Comparison of ENCODE assay signal across 17 mouse cellular contexts in genomic region chr9:45487179-45487801, GRCm38 (mm10).
A peak's percentile ranks its signal among the peaks of the same experiment; 100 is the strongest.
DNase-seq lines count a peak whose midpoint lies in the region; ATAC-seq and TF ChIP-seq lines count a peak whose summit lies in the region.
"Had no signal": no experiment of that assay in that cellular context is flagged by ENCODE, and none has a peak within 500 bp of the region (broad histone marks: within the 10 kb centered on the region; RNA-seq: fewer than 3 reads in every experiment).

No protein-coding gene starts in this region.

- H3K9ac ChIP-seq in forebrain, embryonic 16.5 days (replicated peaks; ENCODE audit: low read depth, low read length): no peak overlapping the region
- no peak overlapping the region for H3K9ac ChIP-seq in forebrain, embryonic 11.5 days (ENCODE audit: low read length)
- H3K9ac ChIP-seq: heart, embryonic 13.5 days; limb, embryonic 13.5 days had no signal

- H3K4me1 ChIP-seq in forebrain, embryonic 16.5 days (replicated peaks; ENCODE audit: control insufficient read depth, insufficient read depth, low read length): no peaks in the 10 kb centered on the region
- H3K4me1 ChIP-seq in forebrain, embryonic 11.5 days (replicated peaks; ENCODE audit: control insufficient read depth, insufficient read depth, low read length): no peaks in the 10 kb centered on the region
- H3K4me1 ChIP-seq in cerebellum, adult 2 months (ENCODE audit: control insufficient read depth, insufficient read depth, low read length): peaks cover 10% of the 10 kb centered on the region
- no peaks in the 10 kb centered on the region for H3K4me1 ChIP-seq in heart, embryonic 10.5 days
- H3K4me1 ChIP-seq: heart, embryonic 13.5 days; limb, embryonic 13.5 days had no signal

- DNase-seq in forebrain, embryonic 11.5 days (ENCODE audit: low spot score): no peak
- DNase-seq in layer of hippocampus, adult 8-10 months (ENCODE audit: low spot score in 2 of 2): peak; percentile 43 to 66
- no peak for DNase-seq in layer of hippocampus, adult 9-10 months (ENCODE audit: low spot score)
- peak in 1 of 2 experiments; percentile 45 for DNase-seq in cerebellum, adult 2 months
- DNase-seq in layer of hippocampus, adult 9-11 months: peak; percentile 85
- no peak for DNase-seq in thymus, adult 18-20 months
- DNase-seq in heart, embryonic 10.5 days (ENCODE audit: low spot score): no peak
- DNase-seq: adrenal gland, postnatal 14 days; gastrocnemius, postnatal 25 days; lung, adult 18-20 months; midbrain, embryonic 14.5 days; retina, postnatal 1 day had no signal

- TF ChIP-seq CTCF in cerebellum, adult 2 months (IDR thresholded peaks at IDR 0.05; ENCODE audit: borderline replicate concordance, insufficient read depth, low read depth, low read length): no peak

- no peaks in the 10 kb centered on the region for H3K27me3 ChIP-seq in forebrain, embryonic 16.5 days (replicated peaks; ENCODE audit: control insufficient read depth, insufficient read depth, low read length)
- no peaks in the 10 kb centered on the region for H3K27me3 ChIP-seq in forebrain, embryonic 11.5 days (ENCODE audit: control insufficient read depth, insufficient read depth, low read length)
- no peaks in the 10 kb centered on the region for H3K27me3 ChIP-seq in cerebellum, adult 2 months (ENCODE audit: control insufficient read depth, insufficient read depth, low read length)
- H3K27me3 ChIP-seq in heart, embryonic 10.5 days (ENCODE audit: insufficient read depth, poor library complexity, severe bottlenecking): 0 out of 2 replicates have a peak, but pooled peaks cover 4% of the 10 kb centered on the region
- H3K27me3 ChIP-seq: limb, embryonic 13.5 days had no signal

- H3K4me3 ChIP-seq in forebrain, embryonic 16.5 days (replicated peaks; ENCODE audit: low read length): no peak overlapping the region
- no peak overlapping the region for H3K4me3 ChIP-seq in forebrain, embryonic 11.5 days (ENCODE audit: low read depth, low read length)
- no peak overlapping the region for H3K4me3 ChIP-seq in cerebellum, adult 2 months (replicated peaks; ENCODE audit: insufficient read depth, low read depth, low read length)
- no peak overlapping the region for H3K4me3 ChIP-seq in heart, embryonic 10.5 days
- H3K4me3 ChIP-seq: embryonic facial prominence, embryonic 10.5 days; heart, embryonic 13.5 days; limb, embryonic 13.5 days had no signal

- no peaks in the 10 kb centered on the region for H3K9me3 ChIP-seq in forebrain, embryonic 16.5 days (ENCODE audit: control insufficient read depth, low read length)
- no peaks in the 10 kb centered on the region for H3K9me3 ChIP-seq in forebrain, embryonic 11.5 days (ENCODE audit: control insufficient read depth, low read length)
- H3K9me3 ChIP-seq in heart, embryonic 10.5 days: no peaks in the 10 kb centered on the region
- H3K9me3 ChIP-seq: embryonic facial prominence, embryonic 10.5 days; heart, embryonic 13.5 days; limb, embryonic 13.5 days had no signal

- TF ChIP-seq POLR2A in cerebellum, adult 2 months (IDR thresholded peaks at IDR 0.05; ENCODE audit: borderline replicate concordance, insufficient read depth, low read length): no peak

- WGBS in forebrain, embryonic 16.5 days: 60% methylated on average over 12 of the region's 12 CpGs
- 78% methylated on average over 12 of the region's 12 CpGs for WGBS in forebrain, embryonic 11.5 days
- 60% methylated on average over 12 of the region's 12 CpGs for WGBS in cerebellum, adult 2 months
- WGBS in heart, embryonic 10.5 days: 81% methylated on average over 12 of the region's 12 CpGs

- H3K36me3 ChIP-seq in forebrain, embryonic 16.5 days (ENCODE audit: control insufficient read depth, insufficient read depth): no peaks in the 10 kb centered on the region
- no peaks in the 10 kb centered on the region for H3K36me3 ChIP-seq in forebrain, embryonic 11.5 days (ENCODE audit: control insufficient read depth, insufficient read depth, low read length)
- no peaks in the 10 kb centered on the region for H3K36me3 ChIP-seq in heart, embryonic 10.5 days
- H3K36me3 ChIP-seq: embryonic facial prominence, embryonic 10.5 days; heart, embryonic 13.5 days; limb, embryonic 13.5 days had no signal

- H3K4me2 ChIP-seq in forebrain, embryonic 16.5 days (ENCODE audit: low read length): no peak overlapping the region
- no peak overlapping the region for H3K4me2 ChIP-seq in forebrain, embryonic 11.5 days (ENCODE audit: low read depth, low read length, severe bottlenecking)
- H3K4me2 ChIP-seq: heart, embryonic 13.5 days; limb, embryonic 13.5 days had no signal

- peak; percentile 31; the same call in 1 of the 2 replicates for ATAC-seq in forebrain, embryonic 16.5 days
- no peak for ATAC-seq in forebrain, embryonic 11.5 days (replicated peaks; ENCODE audit: low FRiP score)

- H3K27ac ChIP-seq in forebrain, embryonic 16.5 days (ENCODE audit: low read length): no peak overlapping the region
- no peak overlapping the region for H3K27ac ChIP-seq in forebrain, embryonic 11.5 days (ENCODE audit: low read depth, low read length)
- peak overlapping the region; percentile 71 for H3K27ac ChIP-seq in cerebellum, adult 2 months (ENCODE audit: insufficient read depth, low read length)
- no peak overlapping the region for H3K27ac ChIP-seq in heart, embryonic 10.5 days
- H3K27ac ChIP-seq: embryonic facial prominence, embryonic 10.5 days; heart, embryonic 13.5 days; limb, embryonic 13.5 days; macrophage had no signal

Comparison
In these comparisons a context has a peak if more than half of its experiments do, and no peak if none do; other contexts are left out.
1. DNase-seq: peak in layer of hippocampus, adult 8-10 months (2 of 2) and layer of hippocampus, adult 9-11 months (single experiment); none in forebrain, embryonic 11.5 days (single experiment), layer of hippocampus, adult 9-10 months (single experiment), thymus, adult 18-20 months (0 of 2) and heart, embryonic 10.5 days (single experiment).